Mouse (Mus musculus) embryo, embryonic 11 days (tissue): Measurements from ENCODE around the gene Mme.

ENCODE experiments used
- DNase-seq: peaks from one replicate; pipeline ENCODE4 v3.0.0-alpha.2; 2015

The Mme gene

GRCm38 (mm10) chr3:63351680-63352260, 110.4 kb downstream of the Mme start:
- no peak for DNase-seq

- DNase-seq: no peak
Measured at GRCm38 (mm10) chr3:63359512-63359911, 118.2 kb downstream of the Mme start.

- DNase-seq: no peak
Measured at GRCm38 (mm10) chr3:63384989-63385388, 143.7 kb downstream of the Mme start.

DNA sequence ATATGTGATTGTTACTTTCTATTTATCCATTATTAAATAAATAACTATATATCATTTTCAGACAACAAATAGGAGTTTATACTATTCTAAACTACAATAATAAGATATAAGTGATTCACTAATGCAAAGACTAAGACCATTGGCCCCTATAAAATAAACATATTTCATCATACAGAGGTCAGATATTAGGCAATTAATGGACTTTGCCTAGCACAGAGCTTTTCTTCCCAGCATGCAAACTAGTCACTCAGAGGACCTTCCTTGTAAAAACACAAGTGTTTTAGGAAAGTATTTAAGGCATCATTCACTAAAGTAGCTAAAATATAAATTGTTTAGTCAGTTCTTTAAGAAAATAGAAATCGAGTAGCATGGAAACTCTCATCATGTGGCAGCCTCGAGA, 149.4 kb downstream of the Mme start:
- DNase-seq: no peak

- no peak for DNase-seq
Measured at GRCm38 (mm10) chr3:63391348-63391747, 150.0 kb downstream of the Mme start.

GRCm38 (mm10) chr3:63394424-63394941, 153.1 kb downstream of the Mme start:
- no peak for DNase-seq

DNA sequence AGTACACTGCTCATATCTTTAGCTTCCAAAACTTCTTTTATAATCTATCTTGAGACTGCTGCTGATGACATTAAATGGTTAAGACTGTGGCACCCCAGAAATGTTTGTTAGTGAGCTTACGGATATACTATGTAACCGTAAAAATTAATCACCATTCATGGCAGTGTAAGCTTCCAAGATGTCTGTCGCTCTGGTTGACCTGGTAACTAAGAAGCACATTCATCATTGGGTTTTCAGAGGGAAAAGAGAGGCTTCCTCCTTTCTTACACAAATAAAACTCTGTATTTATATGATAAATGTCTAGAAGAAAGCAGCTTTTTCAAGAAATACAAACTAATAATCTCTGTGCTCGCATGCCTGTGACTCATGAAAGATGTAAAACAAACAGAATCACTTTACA, 156.8 kb downstream of the Mme start:
- DNase-seq: no peak

DNA sequence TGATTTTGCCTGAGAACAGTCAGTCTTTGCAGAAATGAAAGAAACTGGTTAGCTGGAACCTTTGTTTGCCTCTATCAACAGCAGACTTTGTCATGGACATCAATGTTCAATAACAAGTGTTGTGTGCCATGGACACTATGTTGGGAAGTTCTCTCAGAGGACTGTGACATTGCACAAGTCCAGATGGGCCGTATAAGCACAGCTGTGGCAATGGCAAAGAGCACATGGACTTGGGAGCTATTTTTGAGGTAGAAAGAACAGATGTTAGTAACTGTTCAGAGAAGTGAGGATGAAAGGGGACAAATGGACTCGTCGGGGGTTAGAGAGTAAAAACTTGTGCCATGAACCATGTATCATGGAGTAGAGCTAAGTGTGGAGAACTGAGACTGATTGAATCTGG, 165.1 kb downstream of the Mme start:
- DNase-seq: no peak

GRCm38 (mm10) chr3:63411006-63411405, 169.7 kb downstream of the Mme start:
- DNase-seq: no peak

GRCm38 (mm10) chr3:63412220-63412937, 171.0 kb downstream of the Mme start:
- DNase-seq: peak; percentile 72

- DNase-seq: peak; percentile 11
Measured at GRCm38 (mm10) chr3:63413046-63413911, 171.9 kb downstream of the Mme start.

DNA sequence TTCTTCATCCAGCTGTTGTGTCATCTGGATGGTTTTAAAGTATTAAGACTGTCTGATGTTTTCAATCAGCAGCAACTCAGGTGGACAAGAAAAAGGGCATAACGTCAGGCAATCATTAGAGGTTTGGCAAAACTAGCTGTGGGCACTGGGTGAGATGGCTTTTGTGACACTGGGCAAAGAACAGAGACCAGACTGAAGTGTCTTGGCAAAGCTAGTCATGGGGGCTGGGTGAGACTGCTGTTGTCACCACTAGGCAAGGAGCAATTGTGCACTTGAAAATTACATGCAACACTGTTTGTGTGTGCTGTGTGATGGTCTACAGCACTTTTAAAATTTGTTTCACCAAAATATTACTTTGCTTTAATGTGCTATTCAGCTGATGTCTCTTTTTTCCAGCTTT, 175.9 kb downstream of the Mme start:
- no peak for DNase-seq

GRCm38 (mm10) chr3:63417758-63418157, 176.4 kb downstream of the Mme start:
- DNase-seq: no peak

DNA sequence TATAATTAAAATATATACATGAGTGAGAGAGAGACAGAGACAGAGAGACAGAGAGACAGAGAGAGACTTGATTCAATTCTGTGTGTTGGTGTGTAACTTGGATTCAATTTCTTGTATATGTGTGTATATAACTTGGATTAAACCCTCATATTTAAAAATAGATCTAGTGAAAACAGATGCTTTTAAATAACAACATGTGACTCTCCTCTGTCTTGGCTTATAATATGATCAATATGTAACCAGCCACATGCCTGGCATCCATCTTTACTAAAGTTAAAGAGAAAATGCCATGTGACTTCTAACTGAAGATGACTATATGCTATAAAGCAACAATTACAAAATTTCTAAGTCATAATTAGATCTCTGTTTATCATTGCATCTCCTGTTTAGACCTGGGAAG, 182.2 kb downstream of the Mme start:
- DNase-seq: no peak
